Mouse (Mus musculus) mature B cell (primary cell): ENCODE results near the gene Rbks.
"Not testable (repeated sequence)": the region's sequence is repeated elsewhere in the genome, so short reads cannot be mapped to it uniquely, and the experiment has no call there.

Experiments used
- in situ Hi-C: fragments of 300-500 bp; cut with MboI; formaldehyde crosslinking; loops from 2 replicates; pipeline ENCODE4 v1.14.3; 2019

The Rbks gene

GRCm38 (mm10) chr5:31627117-31627516, 70.3 kb downstream of the Rbks start:
- in situ Hi-C loops: no loop called here

GRCm38 (mm10) chr5:31620326-31620725, 77.1 kb downstream of the Rbks start:
- in situ Hi-C loops: no loop called here

GRCm38 (mm10) chr5:31614339-31615025, 82.9 kb downstream of the Rbks start:
- in situ Hi-C loops: no loop called here

GRCm38 (mm10) chr5:31613852-31614286, 83.6 kb downstream of the Rbks start:
- in situ Hi-C loops: no loop called here

GRCm38 (mm10) chr5:31611186-31611585, 86.2 kb downstream of the Rbks start:
- in situ Hi-C loops: no loop called here

- in situ Hi-C loops: no loop called here
Observed at GRCm38 (mm10) chr5:31610376-31611086, 86.9 kb downstream of the Rbks start.

- in situ Hi-C loops: no loop called here
Observed at GRCm38 (mm10) chr5:31606151-31606550, 91.3 kb downstream of the Rbks start.

GRCm38 (mm10) chr5:31603766-31604165, 93.7 kb downstream of the Rbks start:
- in situ Hi-C loops: no loop called here

- in situ Hi-C loops: no loop called here
Observed at GRCm38 (mm10) chr5:31602377-31602776, 95.0 kb downstream of the Rbks start.

- in situ Hi-C loops: no loop called here
Observed at GRCm38 (mm10) chr5:31601162-31601722, 96.2 kb downstream of the Rbks start.

- in situ Hi-C loops: no loop called here
Observed at GRCm38 (mm10) chr5:31599161-31599560, 98.3 kb downstream of the Rbks start.

GRCm38 (mm10) chr5:31598579-31598978, 98.8 kb downstream of the Rbks start:
- in situ Hi-C loops: no loop called here

GRCm38 (mm10) chr5:31598121-31598520, 99.3 kb downstream of the Rbks start:
- in situ Hi-C loops: no loop called here

GRCm38 (mm10) chr5:31597430-31597944, 99.9 kb downstream of the Rbks start:
- in situ Hi-C loops: no loop called here

- in situ Hi-C loops: no loop called here
Observed at GRCm38 (mm10) chr5:31596481-31597429, 100.7 kb downstream of the Rbks start, which contains the start of gene Mrpl33. Gene Mrpl33, plus strand, starts transcription at chr5:31596935.

GRCm38 (mm10) chr5:31595868-31596267, 101.6 kb downstream of the Rbks start:
- in situ Hi-C loops: no loop called here

GRCm38 (mm10) chr5:31591122-31591521, 106.3 kb downstream of the Rbks start:
- in situ Hi-C loops: no loop called here

- in situ Hi-C loops: no loop called here
Observed at GRCm38 (mm10) chr5:31589711-31590319, 107.6 kb downstream of the Rbks start.

- in situ Hi-C loops: not testable (repeated sequence)
Observed at GRCm38 (mm10) chr5:31588672-31589071, 108.8 kb downstream of the Rbks start.

GRCm38 (mm10) chr5:31588016-31588415, 109.4 kb downstream of the Rbks start:
- in situ Hi-C loops: no loop called here

GRCm38 (mm10) chr5:31585526-31585925, 111.9 kb downstream of the Rbks start:
- in situ Hi-C loops: no loop called here
